Mouse (Mus musculus) lung, postnatal 0 days (tissue): ENCODE data around the gene Pafah1b3.

Experiments used
- CTCF ChIP-seq: IDR thresholded peaks from 2 replicates; pipeline ENCODE4 v1.5.1; 2016; ENCODE audit warnings: antibody characterized with exemption, mild to moderate bottlenecking
- EP300 ChIP-seq: IDR thresholded peaks from 2 replicates; pipeline ENCODE4 v1.6.1; 2016; ENCODE audit warnings: antibody characterized with exemption, mild to moderate bottlenecking, control low read depth

GRCm38 (mm10) chr7:25249314-25250140 lies 48.3 kb downstream of the Pafah1b3 start:
- no peak for TF ChIP-seq CTCF
- no peak for TF ChIP-seq EP300
